Mouse (Mus musculus): ENCODE measurements around the gene Sdf4. TPM values are rescaled to one million over a fixed set of nuclear protein-coding genes. Genes with fewer than 3 reads are reported as not detected.

The Sdf4 gene
- total and polyA plus RNA-seq, 3 experiments = 31.8 to 163 (median 94.4) TPM

GRCm38 (mm10) chr4:156059713-156060112 lies 67.0 kb downstream of the Sdf4 start:
- H3K36me3 ChIP-seq (replicated peaks) = no peaks in the 10 kb centered on the region
- TF ChIP-seq GATA2 (IDR thresholded peaks at IDR 0.05; ENCODE audit: borderline replicate concordance, low read depth, low read length) (no peak), GATA1 (IDR thresholded peaks at IDR 0.05; ENCODE audit: borderline replicate concordance, low read length) (no peak), CTCF (IDR thresholded peaks at IDR 0.05; ENCODE audit: low read depth, low read length) (no peak), POLR2AphosphoS5 (IDR thresholded peaks at IDR 0.05; ENCODE audit: insufficient replicate concordance, low read depth, low read length) (no peak), TAL1 (conservative IDR thresholded peaks at IDR 0.05; ENCODE audit: low read depth, low read length) (no peak)
- ATAC-seq (ENCODE audit: extremely low read depth, insufficient number of reproducible peaks, low FRiP score, poor library complexity, severe bottlenecking) (no peak), DNase-seq (ENCODE audit: low spot score) (no peak)
- no peaks in the 10 kb centered on the region for H3K9me3 ChIP-seq (replicated peaks)
- 0 out of 2 replicates have a peak, but pooled peaks cover 4% of the 10 kb centered on the region for H3K4me1 ChIP-seq (ENCODE audit: insufficient read depth, low read depth, low read length)
- H3K4me3 ChIP-seq (ENCODE audit: low read depth, low read length) = no peak overlapping the region
- H3K27me3 ChIP-seq (ENCODE audit: insufficient read depth, low read length) = peaks cover 25% of the 10 kb centered on the region

Other genes with a start within 250 kb of the Sdf4 start
Only the 20 nearest of the 28 such genes appear.
- not detected in 2 replicates for gene Ankrd65, start 202.4 kb upstream of the Sdf4 start, total RNA-seq (2014; fragmentation: Nextera tagmentation)
- gene Ankrd65, start 202.4 kb upstream of the Sdf4 start, total RNA-seq (2017) = not detected in 2 replicates
- not detected in 2 replicates for gene Ankrd65, start 202.4 kb upstream of the Sdf4 start, polyA plus RNA-seq (2012)
- 86.3 and 97.2 TPM in 2 replicates for gene Mrpl20, start 190.0 kb upstream of the Sdf4 start, total RNA-seq (2014; fragmentation: Nextera tagmentation)
- gene Mrpl20, start 190.0 kb upstream of the Sdf4 start, total RNA-seq (2017) = 85.3 and 124 TPM in 2 replicates
- 15.1 and 17.9 TPM in 2 replicates for gene Mrpl20, start 190.0 kb upstream of the Sdf4 start, polyA plus RNA-seq (2012)
- gene Ccnl2, start 180.4 kb upstream of the Sdf4 start, total RNA-seq (2014; fragmentation: Nextera tagmentation) = 121 and 171 TPM in 2 replicates
- 125 and 150 TPM in 2 replicates for gene Ccnl2, start 180.4 kb upstream of the Sdf4 start, total RNA-seq (2017)
- gene Ccnl2, start 180.4 kb upstream of the Sdf4 start, polyA plus RNA-seq (2012) = 33.0 and 41.8 TPM in 2 replicates
- 147 and 155 TPM in 2 replicates for gene Aurkaip1, start 161.6 kb upstream of the Sdf4 start, total RNA-seq (2014; fragmentation: Nextera tagmentation)
- 158 and 160 TPM in 2 replicates for gene Aurkaip1, start 161.6 kb upstream of the Sdf4 start, total RNA-seq (2017)
- 291 and 293 TPM in 2 replicates for gene Aurkaip1, start 161.6 kb upstream of the Sdf4 start, polyA plus RNA-seq (2012)
- gene Mxra8, start 153.2 kb upstream of the Sdf4 start, total RNA-seq (2014; fragmentation: Nextera tagmentation) = not detected in 2 replicates
- 0.33 and 0.46 TPM in 2 replicates for gene Mxra8, start 153.2 kb upstream of the Sdf4 start, total RNA-seq (2017)
- not detected in 2 replicates for gene Mxra8, start 153.2 kb upstream of the Sdf4 start, polyA plus RNA-seq (2012)
- gene Dvl1, start 145.5 kb upstream of the Sdf4 start, total RNA-seq (2014; fragmentation: Nextera tagmentation) = 14.4 and 16.8 TPM in 2 replicates
- gene Dvl1, start 145.5 kb upstream of the Sdf4 start, total RNA-seq (2017) = 9.2 and 13.7 TPM in 2 replicates
- gene Dvl1, start 145.5 kb upstream of the Sdf4 start, polyA plus RNA-seq (2012) = 77.7 and 92.8 TPM in 2 replicates
- gene Tas1r3, start 129.5 kb upstream of the Sdf4 start, total RNA-seq (2014; fragmentation: Nextera tagmentation) = 1.6 and 1.7 TPM in 2 replicates
- gene Tas1r3, start 129.5 kb upstream of the Sdf4 start, total RNA-seq (2017) = 0.52 and 0.60 TPM in 2 replicates
- 0.02 and 0.03 TPM in 2 replicates for gene Tas1r3, start 129.5 kb upstream of the Sdf4 start, polyA plus RNA-seq (2012)
- gene Cptp, start 123.4 kb upstream of the Sdf4 start, total RNA-seq (2014; fragmentation: Nextera tagmentation) = 6.7 and 11.8 TPM in 2 replicates
- gene Cptp, start 123.4 kb upstream of the Sdf4 start, total RNA-seq (2017) = 9.3 and 9.5 TPM in 2 replicates
- gene Cptp, start 123.4 kb upstream of the Sdf4 start, polyA plus RNA-seq (2012) = 1.1 and 3.6 TPM in 2 replicates
- 35.6 and 47.3 TPM in 2 replicates for gene Ints11, start 123.3 kb upstream of the Sdf4 start, total RNA-seq (2014; fragmentation: Nextera tagmentation)
- gene Ints11, start 123.3 kb upstream of the Sdf4 start, total RNA-seq (2017) = 43.5 and 63.3 TPM in 2 replicates
- gene Ints11, start 123.3 kb upstream of the Sdf4 start, polyA plus RNA-seq (2012) = 21.7 and 26.8 TPM in 2 replicates
- 16.6 and 19.5 TPM in 2 replicates for gene Pusl1, start 101.1 kb upstream of the Sdf4 start, total RNA-seq (2014; fragmentation: Nextera tagmentation)
- 27.9 and 32.3 TPM in 2 replicates for gene Pusl1, start 101.1 kb upstream of the Sdf4 start, total RNA-seq (2017)
- gene Pusl1, start 101.1 kb upstream of the Sdf4 start, polyA plus RNA-seq (2012) = 135 and 233 TPM in 2 replicates
- gene Acap3, start 101.0 kb upstream of the Sdf4 start, total RNA-seq (2014; fragmentation: Nextera tagmentation) = 16.5 and 19.9 TPM in 2 replicates
- 12.4 and 12.5 TPM in 2 replicates for gene Acap3, start 101.0 kb upstream of the Sdf4 start, total RNA-seq (2017)
- gene Acap3, start 101.0 kb upstream of the Sdf4 start, polyA plus RNA-seq (2012) = 31.0 and 32.9 TPM in 2 replicates
- 118 and 122 TPM in 2 replicates for gene Ube2j2, start 49.0 kb upstream of the Sdf4 start, total RNA-seq (2014; fragmentation: Nextera tagmentation)
- gene Ube2j2, start 49.0 kb upstream of the Sdf4 start, total RNA-seq (2017) = 124 and 178 TPM in 2 replicates
- gene Ube2j2, start 49.0 kb upstream of the Sdf4 start, polyA plus RNA-seq (2012) = 167 and 223 TPM in 2 replicates
- 17.0 and 19.9 TPM in 2 replicates for gene C1qtnf12, start 30.6 kb upstream of the Sdf4 start, total RNA-seq (2014; fragmentation: Nextera tagmentation)
- gene C1qtnf12, start 30.6 kb upstream of the Sdf4 start, total RNA-seq (2017) = 9.7 and 14.2 TPM in 2 replicates
- gene C1qtnf12, start 30.6 kb upstream of the Sdf4 start, polyA plus RNA-seq (2012) = 43.7 and 60.7 TPM in 2 replicates
- gene B3galt6, start 223 bp upstream of the Sdf4 start, total RNA-seq (2014; fragmentation: Nextera tagmentation) = 3.6 and 5.1 TPM in 2 replicates
- gene B3galt6, start 223 bp upstream of the Sdf4 start, total RNA-seq (2017) = 11.6 and 11.7 TPM in 2 replicates
- gene B3galt6, start 223 bp upstream of the Sdf4 start, polyA plus RNA-seq (2012) = 4.1 and 4.2 TPM in 2 replicates
- gene Tnfrsf4, start 21.0 kb downstream of the Sdf4 start, total RNA-seq (2014; fragmentation: Nextera tagmentation) = 2.3 and 2.5 TPM in 2 replicates
- 1.2 and 3.1 TPM in 2 replicates for gene Tnfrsf4, start 21.0 kb downstream of the Sdf4 start, total RNA-seq (2017)
- 0.58 and 1.1 TPM in 2 replicates for gene Tnfrsf4, start 21.0 kb downstream of the Sdf4 start, polyA plus RNA-seq (2012)
- gene Tnfrsf18, start 33.3 kb downstream of the Sdf4 start, total RNA-seq (2014; fragmentation: Nextera tagmentation) = not detected in 2 replicates
- gene Tnfrsf18, start 33.3 kb downstream of the Sdf4 start, total RNA-seq (2017) = 0.22 TPM in 1 of 2 replicates, not detected in the other
- not detected in 2 replicates for gene Tnfrsf18, start 33.3 kb downstream of the Sdf4 start, polyA plus RNA-seq (2012)
- 1.5 TPM in 1 of 2 replicates, not detected in the other for gene Ttll10, start 66.5 kb downstream of the Sdf4 start, total RNA-seq (2014; fragmentation: Nextera tagmentation)
- 0.12 TPM in 1 of 2 replicates, not detected in the other for gene Ttll10, start 66.5 kb downstream of the Sdf4 start, total RNA-seq (2017)
- gene Ttll10, start 66.5 kb downstream of the Sdf4 start, polyA plus RNA-seq (2012) = not detected in 2 replicates
- 67.9 and 74.6 TPM in 2 replicates for gene 9430015G10Rik, start 117.1 kb downstream of the Sdf4 start, total RNA-seq (2014; fragmentation: Nextera tagmentation)
- 43.6 and 52.0 TPM in 2 replicates for gene 9430015G10Rik, start 117.1 kb downstream of the Sdf4 start, total RNA-seq (2017)
- 10.4 and 13.5 TPM in 2 replicates for gene 9430015G10Rik, start 117.1 kb downstream of the Sdf4 start, polyA plus RNA-seq (2012)
- gene Rnf223, start 137.6 kb downstream of the Sdf4 start, total RNA-seq (2014; fragmentation: Nextera tagmentation) = 0.49 and 2.3 TPM in 2 replicates
- gene Rnf223, start 137.6 kb downstream of the Sdf4 start, total RNA-seq (2017) = 0.16 and 0.17 TPM in 2 replicates
- gene Rnf223, start 137.6 kb downstream of the Sdf4 start, polyA plus RNA-seq (2012) = 0.11 and 0.12 TPM in 2 replicates
- 1.7 and 2.0 TPM in 2 replicates for gene Agrn, start 204.6 kb downstream of the Sdf4 start, total RNA-seq (2014; fragmentation: Nextera tagmentation)
- gene Agrn, start 204.6 kb downstream of the Sdf4 start, total RNA-seq (2017) = 0.38 and 0.70 TPM in 2 replicates
- gene Agrn, start 204.6 kb downstream of the Sdf4 start, polyA plus RNA-seq (2012) = 0.48 and 0.70 TPM in 2 replicates